27 mouse cellular contexts compared by ENCODE assay signal in the genomic region with DNA sequence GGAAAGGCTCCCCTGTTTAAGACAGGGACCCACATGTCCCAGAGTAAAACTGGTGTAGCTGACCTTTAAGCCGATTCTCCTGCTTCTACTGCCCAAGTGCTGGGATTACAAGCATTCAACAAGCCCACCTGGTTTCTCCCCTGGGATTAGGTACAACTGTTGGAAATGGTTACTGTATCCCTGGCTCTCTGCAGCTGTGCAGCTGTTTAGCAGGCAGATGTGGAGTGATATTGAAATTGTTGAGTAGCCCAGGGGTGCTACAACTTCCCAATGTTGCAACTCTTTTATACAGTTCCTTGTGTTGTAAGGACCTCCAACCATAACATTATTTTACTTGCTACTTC. TPM values are rescaled to one million over a fixed set of nuclear protein-coding genes. Genes with fewer than 3 reads are reported as not detected.
DNase-seq lines count a peak whose midpoint lies in the region; ATAC-seq lines count a peak whose summit lies in the region.
"Had no signal": no experiment of that assay in that cellular context is flagged by ENCODE, and none has a peak within 500 bp of the region (broad histone marks: within the 10 kb centered on the region; RNA-seq: fewer than 3 reads in every experiment).

No protein-coding gene starts in this region.

- H3K4me2 ChIP-seq in liver, embryonic 13.5 days = no peak overlapping the region
- H3K4me2 ChIP-seq in liver, embryonic 16.5 days (ENCODE audit: low read depth, low read length) = no peak overlapping the region
- H3K4me2 ChIP-seq: forebrain, embryonic 13.5 days; heart, embryonic 12.5 days; heart, embryonic 15.5 days; hindbrain, embryonic 14.5 days had no signal

- H3K27ac ChIP-seq in liver, embryonic 13.5 days = peak overlapping the region; percentile 99
- H3K27ac ChIP-seq in liver, embryonic 16.5 days (ENCODE audit: low read length) = peak overlapping the region; percentile 97
- H3K27ac ChIP-seq: forebrain, embryonic 10.5 days; forebrain, embryonic 13.5 days; heart, embryonic 15.5 days; hindbrain, embryonic 14.5 days; hindbrain, postnatal 0 days had no signal

- peaks cover 98% of the 10 kb centered on the region for H3K4me1 ChIP-seq in liver, embryonic 13.5 days (replicated peaks)
- peaks cover 87% of the 10 kb centered on the region for H3K4me1 ChIP-seq in liver, embryonic 16.5 days (ENCODE audit: control insufficient read depth, low read depth, low read length)
- H3K4me1 ChIP-seq: forebrain, embryonic 10.5 days; forebrain, embryonic 13.5 days; heart, embryonic 15.5 days had no signal

- 0 out of 2 replicates have a peak, but pooled peaks cover 1% of the 10 kb centered on the region for H3K27me3 ChIP-seq in liver, embryonic 13.5 days
- no peaks in the 10 kb centered on the region for H3K27me3 ChIP-seq in liver, embryonic 16.5 days (ENCODE audit: control insufficient read depth, insufficient read depth, low read depth, low read length)
- H3K27me3 ChIP-seq: CH12.LX; forebrain, embryonic 13.5 days; heart, embryonic 12.5 days; heart, embryonic 15.5 days; Patski had no signal

- H3K9me3 ChIP-seq in liver, embryonic 13.5 days (replicated peaks) = no peaks in the 10 kb centered on the region
- H3K9me3 ChIP-seq in liver, embryonic 16.5 days (replicated peaks; ENCODE audit: control insufficient read depth, low read length) = no peaks in the 10 kb centered on the region
- H3K9me3 ChIP-seq: forebrain, embryonic 10.5 days; forebrain, embryonic 13.5 days; G1E; heart, embryonic 12.5 days; heart, embryonic 15.5 days had no signal

- H3K9ac ChIP-seq in liver, embryonic 13.5 days = peak overlapping the region; percentile 61
- H3K9ac ChIP-seq in liver, embryonic 16.5 days (ENCODE audit: low read depth, low read length) = peak overlapping the region; percentile 51
- H3K9ac ChIP-seq: forebrain, embryonic 13.5 days; heart, embryonic 12.5 days; heart, embryonic 15.5 days; hindbrain, embryonic 14.5 days had no signal

- WGBS in liver, embryonic 13.5 days (ENCODE audit: insufficient replicate concordance) = 88% methylated on average over 1 of the region's 1 CpGs
- WGBS in liver, embryonic 16.5 days (ENCODE audit: insufficient replicate concordance) = 69% methylated on average over 1 of the region's 1 CpGs

- H3K4me3 ChIP-seq in liver, embryonic 13.5 days (replicated peaks) = no peak overlapping the region
- H3K4me3 ChIP-seq in liver, embryonic 16.5 days (ENCODE audit: low read depth, low read length) = no peak overlapping the region
- H3K4me3 ChIP-seq: forebrain, embryonic 10.5 days; forebrain, embryonic 13.5 days; gastrocnemius, adult 2 months; heart, embryonic 12.5 days; heart, embryonic 15.5 days had no signal

- peak; percentile 53 to 56 for DNase-seq in heart, adult 18-20 months
- no peak for DNase-seq in heart, adult 8-10 months (ENCODE audit: low spot score)
- no peak for DNase-seq in liver, embryonic 13.5 days
- no peak for DNase-seq in urinary bladder, postnatal 25 days (ENCODE audit: low spot score)
- DNase-seq: adrenal gland, postnatal 10 days; adrenal gland, postnatal 36 days; B cell, adult 2 months; cerebellum, adult 18-20 months; cerebellum, adult 9-10 months; cerebellum, postnatal 14 days; gastrocnemius, adult 2 months; gastrocnemius, postnatal 25 days; heart, postnatal 10 days; heart, postnatal 4 days had no signal

- ATAC-seq in liver, embryonic 13.5 days (ENCODE audit: low read depth) = no peak
- ATAC-seq in liver, embryonic 16.5 days (ENCODE audit: low read depth) = no peak
- ATAC-seq in megakaryocyte progenitor cell, adult 5-6 weeks (replicated peaks; ENCODE audit: poor library complexity) = no peak
- ATAC-seq: forebrain, embryonic 13.5 days; forebrain, embryonic 16.5 days; hindbrain, postnatal 0 days; inflammation-experienced regulatory T-cells, adult 6 months; Patski had no signal

- H3K36me3 ChIP-seq in liver, embryonic 13.5 days = no peaks in the 10 kb centered on the region
- H3K36me3 ChIP-seq in liver, embryonic 16.5 days (ENCODE audit: control insufficient read depth, insufficient read depth) = no peaks in the 10 kb centered on the region
- H3K36me3 ChIP-seq: forebrain, embryonic 10.5 days; G1E; heart, embryonic 12.5 days; heart, embryonic 15.5 days had no signal

RNA-seq across cellular contexts. Expression of a gene that starts 48.7 kb away (rescaled TPM):
- 10 to 100 TPM; 41.7 to 55.7 TPM for total RNA-seq in heart, adult 18-20 months (2021)
- 10 to 100 TPM; 39.9 to 43.8 (median 42.7) TPM for total RNA-seq in heart, adult 8-10 months (2022)
- 8.0 and 13.7 TPM in 2 replicates for polyA plus RNA-seq in liver, embryonic 13.5 days (2015; fragmentation: Nextera tagmentation; extraction: Ambion mirVana)
- 13.5 and 17.7 TPM in 2 replicates for polyA plus RNA-seq in liver, embryonic 16.5 days (2015; fragmentation: Nextera tagmentation; extraction: Ambion mirVana)
- total RNA-seq in megakaryocyte progenitor cell, adult 5-6 weeks (2015) = 78.6 and 86.8 TPM in 2 replicates
- 34.1 and 44.3 TPM in 2 replicates for total RNA-seq in megakaryocyte progenitor cell, adult 5-6 weeks (2017)

Comparison
In these comparisons a context has a peak if more than half of its experiments do, and no peak if none do; other contexts are left out.
1. DNase-seq: peak in heart, adult 18-20 months (2 of 2); none in heart, adult 8-10 months (single experiment), liver, embryonic 13.5 days (single experiment) and urinary bladder, postnatal 25 days (single experiment).